Mouse (Mus musculus): Measurements from ENCODE around the gene Cyp4f39. TPM values are rescaled to one million over a fixed set of nuclear protein-coding genes. Genes with fewer than 3 reads are reported as not detected.
"Not testable (repeated sequence)": the region's sequence is repeated elsewhere in the genome, so short reads cannot be mapped to it uniquely, and the experiment has no call there.

Gene Cyp4f39
- total RNA-seq, 2 experiments from 2014 or later: 0.36 to 0.41 TPM

- intact Hi-C loops (cut with DNase I): no loop called here
- no peak for DNase-seq (ENCODE audit: extremely low spot score in 1 of 2, low spot score in 2 of 2)
Observed at GRCm38 (mm10) chr17:32522386-32522785, 69.9 kb downstream of the Cyp4f39 start.

DNA sequence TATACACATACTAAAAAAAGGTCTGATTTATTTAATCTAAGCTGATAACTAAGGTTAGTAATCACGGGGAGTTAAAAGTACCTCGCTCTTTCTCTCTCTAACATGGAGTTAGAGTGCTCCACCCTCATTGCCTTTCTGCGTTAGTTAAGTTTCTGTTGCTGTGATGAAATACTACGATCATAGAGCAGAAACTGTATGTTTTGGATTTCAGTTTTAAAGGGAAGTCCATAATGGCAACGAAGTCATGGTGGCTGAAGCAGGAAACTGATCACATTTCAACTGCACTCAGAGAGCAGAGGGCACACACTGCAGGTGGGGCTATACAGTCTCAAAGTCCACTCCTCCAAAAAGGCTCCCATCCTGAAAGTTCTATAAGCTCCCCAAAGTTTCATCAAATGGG lies 70.3 kb downstream of the Cyp4f39 start:
- DNase-seq (ENCODE audit: extremely low spot score in 1 of 2, low spot score in 2 of 2): no peak
- intact Hi-C loops (cut with DNase I): no loop called here

DNA sequence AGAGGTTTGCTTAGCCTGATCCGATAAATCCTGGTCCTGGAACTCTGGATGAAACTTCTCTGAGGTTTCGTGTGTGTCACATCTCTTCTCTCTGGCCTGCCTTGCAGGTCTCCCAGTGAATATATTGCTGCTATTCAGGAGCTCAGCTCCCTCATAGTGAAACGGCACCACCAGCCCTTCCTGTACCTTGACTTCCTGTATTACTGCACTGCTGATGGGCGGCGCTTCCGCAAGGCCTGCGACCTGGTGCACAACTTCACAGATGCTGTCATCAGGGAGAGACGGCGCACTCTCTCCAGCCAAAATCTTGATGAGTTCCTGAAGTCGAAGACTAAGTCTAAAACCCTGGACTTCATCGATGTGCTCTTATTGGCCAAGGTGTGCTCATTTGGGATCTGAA lies 71.4 kb downstream of the Cyp4f39 start:
- no peak for DNase-seq (ENCODE audit: extremely low spot score in 1 of 2, low spot score in 2 of 2)
- intact Hi-C loops (cut with DNase I): no loop called here

DNA sequence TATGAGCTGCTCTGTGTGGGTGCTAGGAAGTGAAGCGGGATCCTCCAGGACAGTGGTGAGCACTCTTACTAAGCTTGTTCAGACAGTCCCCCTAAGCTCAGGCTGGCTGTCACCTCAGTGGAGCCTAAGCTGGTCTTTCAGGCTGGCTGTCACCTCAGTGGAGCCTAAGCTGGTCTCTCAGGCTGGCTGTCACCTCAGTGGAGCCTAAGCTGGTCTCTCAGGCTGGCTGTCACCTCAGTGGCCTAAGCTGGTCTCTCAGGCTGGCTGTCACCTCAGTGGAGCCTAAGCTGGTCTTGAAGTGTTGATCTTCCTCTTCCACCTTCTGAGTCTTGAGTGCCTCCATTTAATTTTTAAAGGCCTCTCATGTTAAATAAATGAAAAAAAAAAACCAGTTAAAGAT lies 73.8 kb downstream of the Cyp4f39 start:
- DNase-seq (ENCODE audit: extremely low spot score in 1 of 2, low spot score in 2 of 2); intact Hi-C loops (cut with DNase I): not testable (repeated sequence)

- intact Hi-C loops (cut with DNase I): no loop called here
- DNase-seq (ENCODE audit: extremely low spot score in 1 of 2, low spot score in 2 of 2): no peak
Observed at GRCm38 (mm10) chr17:32527748-32528147, 75.2 kb downstream of the Cyp4f39 start.

DNA sequence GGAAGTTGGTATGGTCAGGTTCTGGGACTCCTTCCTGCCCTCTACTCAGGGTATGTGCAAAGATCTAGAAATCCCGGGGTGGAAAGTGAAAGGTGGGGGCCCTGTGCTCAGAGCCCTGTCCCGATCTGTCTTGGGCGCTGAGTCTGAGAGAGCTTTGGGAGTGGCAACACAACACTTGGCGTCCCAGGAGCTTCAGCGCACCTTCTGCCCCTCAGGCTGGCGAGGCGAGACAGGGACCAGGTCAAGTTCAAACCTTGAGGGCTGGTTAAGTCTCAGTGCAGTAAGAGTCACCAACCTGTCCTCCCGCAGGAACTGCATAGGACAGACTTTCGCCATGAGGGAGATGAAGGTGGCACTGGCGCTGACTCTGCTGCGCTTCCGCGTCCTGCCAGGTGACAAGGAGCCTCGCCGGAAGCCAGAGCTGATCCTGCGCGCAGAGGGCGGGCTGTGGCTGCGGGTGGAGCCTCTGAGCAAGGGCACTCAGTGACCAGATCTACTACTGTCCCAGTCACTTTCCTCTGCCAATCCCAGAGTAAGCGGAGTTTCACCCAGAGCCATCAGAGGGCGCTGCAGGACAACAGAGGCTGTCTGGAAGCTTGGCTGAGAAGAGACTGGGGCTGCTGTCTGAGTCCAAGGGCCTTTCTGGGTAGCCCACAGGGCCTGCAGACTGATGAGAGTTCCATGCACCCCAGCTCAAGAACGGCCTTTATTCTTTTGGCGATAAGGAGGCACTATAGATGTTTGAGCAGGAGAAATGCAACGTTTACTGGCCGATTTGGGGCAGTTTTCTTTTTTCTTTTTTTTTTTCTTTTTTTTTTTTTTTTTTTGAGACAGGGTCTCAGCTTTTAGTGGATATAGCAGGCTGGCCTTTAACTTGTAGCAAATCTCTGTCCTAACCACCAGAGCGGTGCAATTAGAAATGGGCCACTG lies 76.2 kb downstream of the Cyp4f39 start:
- peak; percentile 81 to 83 for DNase-seq (ENCODE audit: extremely low spot score in 1 of 2, low spot score in 2 of 2)
- intact Hi-C loops (cut with DNase I): no loop called here

DNA sequence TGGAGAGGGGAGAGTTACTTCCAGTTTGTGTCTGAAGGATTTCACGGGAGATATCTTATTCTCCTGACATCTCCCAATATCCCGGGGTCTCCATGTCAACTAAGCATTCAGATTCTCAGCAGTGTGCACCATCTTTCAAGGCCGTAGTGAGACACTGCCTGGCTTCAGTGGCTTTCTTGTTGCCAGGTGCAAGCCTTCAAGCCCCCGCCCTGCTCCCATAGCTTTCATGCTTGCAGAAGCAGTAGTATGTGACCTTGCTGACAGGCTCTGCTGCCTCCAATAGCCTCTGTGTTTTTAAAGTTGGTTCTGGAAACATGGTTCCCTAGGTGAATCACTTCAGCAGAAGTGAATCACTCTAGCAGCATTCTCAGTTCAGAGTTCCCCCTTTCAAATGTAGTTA lies 79.8 kb downstream of the Cyp4f39 start:
- DNase-seq (ENCODE audit: extremely low spot score in 1 of 2, low spot score in 2 of 2); intact Hi-C loops (cut with DNase I): not testable (repeated sequence)

DNA sequence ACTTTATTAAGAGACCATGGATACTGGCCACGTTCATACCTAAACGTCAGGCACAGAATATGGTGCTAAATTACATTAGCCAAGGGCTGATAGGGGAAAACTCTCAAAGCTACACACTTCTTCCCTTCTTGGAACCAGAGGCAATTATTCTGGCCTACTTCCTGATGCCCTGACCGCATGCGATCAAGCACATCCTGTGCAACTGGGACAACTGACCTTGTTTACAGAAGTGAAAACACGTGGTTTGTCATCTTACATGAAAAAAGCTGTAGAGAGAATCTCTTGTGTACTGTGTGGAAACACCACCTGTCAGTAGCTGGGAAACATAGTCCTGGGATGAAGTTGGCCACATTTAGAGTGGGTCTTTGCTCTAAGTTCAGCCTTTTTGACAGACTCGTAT lies 81.5 kb downstream of the Cyp4f39 start:
- intact Hi-C loops (cut with DNase I): no loop called here
- DNase-seq (ENCODE audit: extremely low spot score in 1 of 2, low spot score in 2 of 2): no peak

DNA sequence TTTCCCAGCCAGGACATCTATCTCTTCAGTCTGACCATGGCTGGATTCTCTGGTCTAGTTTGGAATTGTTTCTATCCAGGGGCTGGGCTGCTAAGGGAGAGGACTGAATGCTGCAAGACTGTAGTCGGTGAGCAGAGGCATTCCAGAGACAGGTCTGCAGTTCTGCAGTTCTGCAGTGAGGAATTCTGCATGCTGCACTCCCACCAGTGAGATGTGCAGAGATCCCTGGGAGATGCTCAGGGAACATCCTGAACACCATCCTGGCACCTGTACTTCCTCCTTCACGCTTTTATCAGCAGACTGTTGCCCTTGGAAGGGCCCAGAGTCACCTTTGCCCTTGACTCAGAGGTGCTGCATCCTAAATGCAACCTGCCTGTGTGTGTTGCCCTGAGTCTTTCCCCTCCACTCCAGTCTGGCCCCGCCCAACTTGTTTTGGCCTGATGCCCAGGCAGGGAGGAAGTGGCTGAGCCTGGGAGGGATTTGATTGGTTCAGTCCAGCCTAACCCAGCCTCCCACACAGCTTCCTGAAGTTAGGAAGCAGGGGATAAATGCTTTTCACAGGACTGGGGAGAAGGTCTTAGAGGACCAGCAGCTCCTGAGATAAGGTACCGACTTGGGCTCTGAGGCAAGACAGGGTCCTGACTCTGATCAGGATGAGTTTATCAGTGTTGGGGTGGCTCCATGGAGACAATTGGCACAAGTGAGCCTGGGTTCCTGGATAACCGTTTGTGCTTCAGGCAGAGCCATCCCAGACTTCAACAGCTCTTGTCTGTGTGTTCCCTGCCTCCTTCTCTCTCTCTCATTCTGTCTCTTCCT lies 83.7 kb downstream of the Cyp4f39 start, which contains the start of gene Cyp4f16:
Cyp4f16 (plus strand) TSS at position 508 of the 816 bp plus-strand sequence.
- intact Hi-C loops (cut with DNase I): not testable (repeated sequence)
- peak; percentile 73 to 94 for DNase-seq (ENCODE audit: extremely low spot score in 1 of 2, low spot score in 2 of 2)

DNA sequence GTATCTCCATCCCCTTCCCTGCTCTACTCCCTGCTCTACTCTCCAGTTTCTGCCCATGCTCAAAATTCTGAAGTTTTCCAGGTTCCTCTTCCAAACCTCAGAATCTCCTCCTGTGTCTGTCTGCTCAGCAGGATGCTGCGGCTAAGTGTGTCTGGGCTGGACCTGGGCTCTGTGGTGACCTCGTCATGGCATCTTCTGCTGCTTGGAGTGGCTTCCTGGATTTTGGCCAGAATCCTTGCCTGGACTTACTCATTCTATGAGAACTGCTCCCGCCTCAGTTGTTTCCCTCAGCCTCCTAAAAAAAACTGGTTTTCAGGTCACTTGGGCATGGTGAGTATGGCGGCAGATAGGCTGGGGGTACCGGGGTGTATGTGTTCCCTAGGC lies 84.3 kb downstream of the Cyp4f39 start:
- intact Hi-C loops (cut with DNase I): no loop called here
- DNase-seq (ENCODE audit: extremely low spot score in 1 of 2, low spot score in 2 of 2): peak in 1 of 2 experiments; percentile 37

Other genes with a start within 250 kb of the Cyp4f39 start
- 100 to 1,000 TPM; 115 to 123 TPM for gene Brd4, start 168.0 kb upstream of the Cyp4f39 start, total RNA-seq (2021)
- 10 to 100 TPM; 90.9 to 94.2 TPM for gene Akap8, start 131.5 kb upstream of the Cyp4f39 start, total RNA-seq (2021)
- gene Akap8l, start 102.1 kb upstream of the Cyp4f39 start, total RNA-seq (2021): 100 to 1,000 TPM; 128 to 135 TPM
- gene Wiz, start 63.3 kb upstream of the Cyp4f39 start, total RNA-seq (2021): 10 to 100 TPM; 91.6 to 99.3 TPM
- 1 to 10 TPM; 2.9 to 3.4 TPM for gene Rasal3, start 49.1 kb upstream of the Cyp4f39 start, total RNA-seq (2021)
- not detected for gene Pglyrp2, start 28.6 kb upstream of the Cyp4f39 start, total RNA-seq (2021)
- gene Cyp4f17, start 53.3 kb downstream of the Cyp4f39 start, total RNA-seq (2021): 1 to 10 TPM; 3.2 to 3.8 TPM
- gene Cyp4f16, start 83.8 kb downstream of the Cyp4f39 start, total RNA-seq (2021): 1 to 10 TPM; 4.9 to 6.0 TPM
- gene Cyp4f37, start 168.6 kb downstream of the Cyp4f39 start, total RNA-seq (2021): not detected
- gene Cyp4f40, start 206.2 kb downstream of the Cyp4f39 start, total RNA-seq (2021): not detected
- gene Cyp4f15, start 232.9 kb downstream of the Cyp4f39 start, total RNA-seq (2021): 1 to 10 TPM; 7.0 to 8.0 TPM

Measured in left cerebral cortex, postnatal 10 days (tissue).